Mouse (Mus musculus): Measurements from ENCODE around the gene Tex261. TPM values are rescaled to one million over a fixed set of nuclear protein-coding genes. Genes with fewer than 3 reads are reported as not detected.

Tex261 gene
- 72.1 and 74.3 TPM in 2 replicates for polyA plus RNA-seq (2015; fragmentation: Nextera tagmentation; extraction: Ambion mirVana)

DNA sequence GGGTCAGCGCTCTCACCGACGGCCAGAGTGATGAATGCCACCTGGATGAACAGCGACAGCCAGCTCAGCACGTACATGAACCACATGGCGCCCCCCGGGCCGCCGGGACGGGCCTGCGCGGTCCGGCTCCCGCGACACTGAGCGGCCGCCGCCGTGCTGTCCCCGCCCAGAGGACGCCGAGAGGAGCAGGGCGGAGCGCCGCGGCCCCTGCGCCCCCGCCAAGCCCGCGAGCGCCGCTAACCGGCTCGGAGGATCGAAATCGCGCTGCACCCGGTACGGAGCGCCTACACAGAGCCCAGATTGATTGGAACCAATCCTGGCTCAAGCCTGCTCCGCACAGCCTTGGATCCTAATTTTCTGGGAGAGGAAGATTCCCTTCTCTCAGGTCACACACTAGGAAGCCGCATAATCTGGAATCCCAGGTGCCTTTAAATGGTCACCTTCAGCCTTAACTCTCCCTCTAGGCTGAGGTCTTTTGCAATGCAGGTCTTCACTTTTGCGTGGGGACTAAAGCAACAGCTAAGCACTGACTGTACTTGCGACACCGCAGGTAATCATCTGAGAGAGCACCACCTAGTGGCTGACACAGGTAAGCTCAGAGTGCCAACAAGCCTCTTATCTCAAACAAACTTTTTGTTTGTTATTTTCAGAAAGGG is at the start of gene Tex261:
TSS of gene Tex261 (minus strand) at position 176 of the 656 bp plus-strand sequence.

GRCm38 (mm10) chr6:83794760-83795296 is 19.2 kb upstream of the Tex261 start, which contains the start of gene Nagk:
Nagk (plus strand) TSS chr6:83794982.

DNA sequence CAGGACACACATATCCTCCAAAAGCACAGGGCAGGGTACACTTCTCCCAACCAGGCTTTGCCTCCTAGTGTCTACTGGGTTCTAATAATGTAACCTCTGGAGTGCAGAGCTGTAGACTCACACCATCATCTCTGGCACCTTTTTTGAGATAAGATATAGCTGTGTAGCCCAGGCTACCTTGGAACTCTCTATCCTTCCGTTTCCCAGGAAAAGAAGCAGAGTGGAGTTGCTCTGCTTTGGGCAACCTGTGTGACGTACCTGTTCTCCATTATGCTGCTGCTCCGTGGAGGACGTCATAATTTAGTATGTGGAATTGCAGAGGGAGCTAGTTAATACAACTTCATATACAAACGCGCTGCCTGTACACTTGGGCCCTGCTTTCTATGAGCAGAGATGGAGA is 13.3 kb downstream of the Tex261 start, which contains the start of gene Ankrd53:
TSS of gene Ankrd53 (plus strand) at position 301 of the 400 bp plus-strand sequence.

GRCm38 (mm10) chr6:83742761-83743160 is 32.9 kb downstream of the Tex261 start, which contains the start of gene Atp6v1b1:
Atp6v1b1 (plus strand) TSS chr6:83742990.

Other genes with a start within 250 kb of the Tex261 start
- 1.5 and 2.5 TPM in 2 replicates for gene Actg2, start 239.5 kb downstream of the Tex261 start, polyA plus RNA-seq (2015; fragmentation: Nextera tagmentation; extraction: Ambion mirVana)
- 58.1 and 62.0 TPM in 2 replicates for gene Stambp, start 203.1 kb downstream of the Tex261 start, polyA plus RNA-seq (2015; fragmentation: Nextera tagmentation; extraction: Ambion mirVana)
- 0.14 TPM in 1 of 2 replicates, not detected in the other for gene Clec4f, start 119.6 kb downstream of the Tex261 start, polyA plus RNA-seq (2015; fragmentation: Nextera tagmentation; extraction: Ambion mirVana)
- gene Cd207, start 98.0 kb downstream of the Tex261 start, polyA plus RNA-seq (2015; fragmentation: Nextera tagmentation; extraction: Ambion mirVana) = 0.10 and 0.15 TPM in 2 replicates
- gene Vax2, start 64.5 kb downstream of the Tex261 start, polyA plus RNA-seq (2015; fragmentation: Nextera tagmentation; extraction: Ambion mirVana) = not detected in 2 replicates
- gene Atp6v1b1, start 32.8 kb downstream of the Tex261 start, polyA plus RNA-seq (2015; fragmentation: Nextera tagmentation; extraction: Ambion mirVana) = not detected in 2 replicates
- gene Ankrd53, start 13.2 kb downstream of the Tex261 start, polyA plus RNA-seq (2015; fragmentation: Nextera tagmentation; extraction: Ambion mirVana) = 0.09 TPM in 1 of 2 replicates, not detected in the other
- 98.4 and 112 TPM in 2 replicates for gene Nagk, start 19.2 kb upstream of the Tex261 start, polyA plus RNA-seq (2015; fragmentation: Nextera tagmentation; extraction: Ambion mirVana)
- gene Paip2b, start 55.9 kb upstream of the Tex261 start, polyA plus RNA-seq (2015; fragmentation: Nextera tagmentation; extraction: Ambion mirVana) = 24.0 and 27.5 TPM in 2 replicates
- gene Zfp638, start 91.3 kb upstream of the Tex261 start, polyA plus RNA-seq (2015; fragmentation: Nextera tagmentation; extraction: Ambion mirVana) = 54.0 and 57.7 TPM in 2 replicates
- gene Dysf, start 232.8 kb upstream of the Tex261 start, polyA plus RNA-seq (2015; fragmentation: Nextera tagmentation; extraction: Ambion mirVana) = 2.2 and 2.4 TPM in 2 replicates